Mouse (Mus musculus) MEL (cell line): ENCODE measurements around the gene Rcan1.

Experiments used
- CHD2 ChIP-seq: IDR thresholded peaks from 2 replicates; pipeline ENCODE4 v1.6.1; 2011; ENCODE audit warnings: low read length, improper control_type of control experiment
- USF1 ChIP-seq: IDR thresholded peaks from 2 replicates; pipeline ENCODE4 v1.6.1; 2014; ENCODE audit warnings: low read depth, mild to moderate bottlenecking, inconsistent platforms, low read length, improper control_type of control experiment, moderate library complexity

GRCm38 (mm10) chr16:92357566-92357965 lies 113.1 kb downstream of the Rcan1 start:
- no peak for TF ChIP-seq USF1
- no peak for TF ChIP-seq CHD2
